Mouse (Mus musculus) lung, adult 2 months (tissue): ENCODE data around the gene 4930404H24Rik. TPM values are rescaled to one million over a fixed set of nuclear protein-coding genes. Genes with fewer than 3 reads are reported as not detected.
"Not testable (repeated sequence)": the region's sequence is repeated elsewhere in the genome, so short reads cannot be mapped to it uniquely, and the experiment has no call there.

ENCODE experiments used
- DNase-seq: peaks from one replicate; pipeline ENCODE4 v3.0.0; 2022
- H3K4me1 ChIP-seq: fragments of 200-500 bp; 2 replicates; pipeline ENCODE4 v1.6.1; 2011; ENCODE audit warnings: low read length; ENCODE audit not compliant: control insufficient read depth, insufficient read depth
- H3K4me3 ChIP-seq: fragments of 200-500 bp; replicated peaks from 2 replicates; pipeline ENCODE3; 2011; ENCODE audit warnings: low read depth, mild to moderate bottlenecking, control low read depth, low read length; ENCODE audit errors: extremely low read depth
- CTCF ChIP-seq: fragments of 200-500 bp; IDR thresholded peaks from 2 replicates; pipeline ENCODE4 v1.5.1; 2011; ENCODE audit warnings: mild to moderate bottlenecking, low read length, control low read depth; ENCODE audit not compliant: insufficient read depth
- POLR2A ChIP-seq: fragments of 200-500 bp; IDR thresholded peaks from 2 replicates; pipeline ENCODE4 v1.6.1; 2011; ENCODE audit warnings: low read depth, mild to moderate bottlenecking, control low read depth, low read length, borderline replicate concordance; ENCODE audit errors: extremely low read depth
- WGBS: fragments of 180-500 bp; shearing (Covaris S2); methylation state at CpG from one replicate; pipeline ENCODE4 v1.1.7; 2018; 5-methylcytosine and 5-hydroxymethylcytosine counted together
- polyA plus RNA-seq: library from polyadenylated mRNA; depleted of rRNA; stranded (reverse); fragments of >200 nt; gene quantifications from 2 replicates; pipeline ENCODE4 v1.2.3, GENCODE M21; 2012

The 4930404H24Rik gene
- polyA plus RNA-seq, 1 experiment: not detected

- H3K4me3 ChIP-seq: peak overlapping the region; percentile 45
- peaks cover 3% of the 10 kb centered on the region; the same call in 1 of the 2 replicates for H3K4me1 ChIP-seq
- WGBS: 27% methylated on average over 18 of the region's 18 CpGs
- no peak for TF ChIP-seq POLR2A
- TF ChIP-seq CTCF: no peak
- no peak for DNase-seq
Observed at GRCm38 (mm10) chr2:153491512-153492178, 945 bp upstream of the 4930404H24Rik start.

- peak overlapping the region; percentile 45 for H3K4me3 ChIP-seq
- DNase-seq: no peak
- TF ChIP-seq CTCF: no peak
- no peak for TF ChIP-seq POLR2A
- WGBS: under 1% methylated on average over 24 of the region's 24 CpGs
- peaks cover 3% of the 10 kb centered on the region; the same call in 1 of the 2 replicates for H3K4me1 ChIP-seq
Observed at GRCm38 (mm10) chr2:153492179-153492517, 442 bp upstream of the 4930404H24Rik start.

GRCm38 (mm10) chr2:153493393-153493731 is 772 bp downstream of the 4930404H24Rik start:
- WGBS: 13% methylated on average over 2 of the region's 2 CpGs
- no peak overlapping the region for H3K4me3 ChIP-seq

GRCm38 (mm10) chr2:153493781-153494292 is 1.2 kb downstream of the 4930404H24Rik start:
- TF ChIP-seq CTCF (no peak), POLR2A (no peak)
- DNase-seq: no peak
- WGBS: 17% methylated on average over 6 of the region's 6 CpGs
- Histone ChIP-seq H3K4me3 (no peak overlapping the region), H3K4me1 (peaks cover 3% of the 10 kb centered on the region; the same call in 1 of the 2 replicates)

More at GRCm38 (mm10) chr2:153493393-153493731, 772 bp downstream of the 4930404H24Rik start:
- DNase-seq: no peak
- TF ChIP-seq CTCF (no peak), POLR2A (no peak)
- peaks cover 3% of the 10 kb centered on the region; the same call in 1 of the 2 replicates for H3K4me1 ChIP-seq

GRCm38 (mm10) chr2:153494293-153494811 is 1.8 kb downstream of the 4930404H24Rik start:
- Histone ChIP-seq H3K4me3 (no peak overlapping the region), H3K4me1 (peaks cover 3% of the 10 kb centered on the region; the same call in 1 of the 2 replicates)
- no peak for DNase-seq
- TF ChIP-seq CTCF (no peak), POLR2A (no peak)
- WGBS: 57% methylated on average over 9 of the region's 9 CpGs

GRCm38 (mm10) chr2:153495391-153495790 is 2.8 kb downstream of the 4930404H24Rik start:
- DNase-seq, H3K4me3 ChIP-seq, H3K4me1 ChIP-seq: not testable (repeated sequence)
- WGBS: 90% methylated on average over 4 of the region's 4 CpGs

- no peak overlapping the region for H3K4me3 ChIP-seq
- H3K4me1 ChIP-seq: peaks cover 3% of the 10 kb centered on the region; the same call in 1 of the 2 replicates
- TF ChIP-seq CTCF (no peak), POLR2A (no peak)
- 49% methylated on average over 4 of the region's 4 CpGs for WGBS
- DNase-seq: no peak
Observed at GRCm38 (mm10) chr2:153495818-153496217, 3.2 kb downstream of the 4930404H24Rik start.

GRCm38 (mm10) chr2:153496301-153496700 is 3.7 kb downstream of the 4930404H24Rik start:
- 88% methylated on average over 6 of the region's 6 CpGs for WGBS
- DNase-seq: no peak
- Histone ChIP-seq H3K4me1 (peaks cover 3% of the 10 kb centered on the region; the same call in 1 of the 2 replicates), H3K4me3 (no peak overlapping the region)
- TF ChIP-seq POLR2A (no peak), CTCF (no peak)

GRCm38 (mm10) chr2:153496898-153497297 is 4.3 kb downstream of the 4930404H24Rik start:
- 75% methylated on average over 13 of the region's 13 CpGs for WGBS
- no peak overlapping the region for H3K4me3 ChIP-seq
- TF ChIP-seq POLR2A (no peak), CTCF (no peak)
- no peak for DNase-seq
- peaks cover 2% of the 10 kb centered on the region; the same call in 1 of the 2 replicates for H3K4me1 ChIP-seq

GRCm38 (mm10) chr2:153499154-153499553 is 6.6 kb downstream of the 4930404H24Rik start:
- DNase-seq: no peak
- H3K4me1 ChIP-seq: no peaks in the 10 kb centered on the region
- TF ChIP-seq POLR2A (no peak), CTCF (0 out of 2 replicates have a peak, but pooled peaks have one; percentile 17)
- H3K4me3 ChIP-seq: no peak overlapping the region
- 62% methylated on average over 4 of the region's 4 CpGs for WGBS
